Mouse (Mus musculus): ENCODE data around the gene Emx2.

- TF ChIP-seq CTCF (conservative IDR thresholded peaks at IDR 0.05; ENCODE audit: insufficient read depth, insufficient read length, low read depth, low read length) (no peak), POLR2A (IDR thresholded peaks at IDR 0.05; ENCODE audit: low read depth, low read length) (no peak)
Observed at GRCm38 (mm10) chr19:59458743-59459135, 567 bp downstream of the Emx2 start.
